Mouse (Mus musculus): ENCODE measurements around the gene Ntn1.

DNA sequence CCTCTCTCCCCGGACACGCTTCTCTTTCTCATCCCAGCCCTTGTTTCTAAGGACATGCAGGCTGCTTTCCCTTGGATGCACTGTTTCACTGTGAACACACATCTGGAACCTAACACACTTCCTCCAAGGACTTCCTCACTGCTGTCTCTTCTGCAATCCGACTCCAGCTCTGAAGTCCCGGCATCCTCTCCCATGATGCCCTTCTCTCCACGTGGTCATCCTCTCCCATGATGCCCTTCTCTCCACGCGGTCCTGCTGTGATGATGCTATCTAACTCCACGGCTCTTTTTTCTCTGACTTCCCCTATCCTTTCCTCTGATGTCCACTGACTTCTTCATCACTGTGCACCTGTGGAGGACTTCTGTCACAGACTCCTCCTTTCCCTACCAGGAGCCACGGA lies 39.5 kb upstream of the Ntn1 start:
- TF ChIP-seq GATA1 (IDR thresholded peaks at IDR 0.05; ENCODE audit: low read length) (no peak), TAL1 (IDR thresholded peaks at IDR 0.05; ENCODE audit: low read length) (no peak)
